Mouse (Mus musculus) heart, embryonic 14.5 days (tissue): ENCODE measurements at regions not wholly inside any gene's neighbourhood (a gene's known extent, or its start where the extent isn't known, plus 50 kb on each side); places are given as distances from the start of the nearest gene placed in this dataset.

Source experiments
- ATAC-seq: fragments of 200-750 bp; cut with Nextera tagmentation; 2 replicates; pipeline ENCODE4 v1.8.0; 2017; ENCODE audit warnings: low read depth, moderate TSS enrichment; ENCODE audit not compliant: insufficient number of reproducible peaks, insufficient read depth, low FRiP score
- H3K27ac ChIP-seq, 2 experiments: fragments of 200-500 bp in 1 of 2; fragments of 300-500 bp in 1 of 2; sonication (generic) in 1 of 2; replicated peaks in 1 of 2; 2 replicates each; pipeline ENCODE4 v1.5.1; 2012 to 2014; ENCODE audit warnings: low read depth in 2 of 2, low read length in 2 of 2, control low read depth in 1 of 2, mild to moderate bottlenecking in 1 of 2, mixed read lengths in 1 of 2; ENCODE audit not compliant: control insufficient read depth in 1 of 2, insufficient read depth in 1 of 2
- H3K27me3 ChIP-seq: fragments of 300-500 bp; sonication (generic); 2 replicates; pipeline ENCODE4 v1.6.1; 2014; ENCODE audit warnings: mild to moderate bottlenecking, low read length, control low read depth; ENCODE audit not compliant: control insufficient read depth, insufficient read depth
- H3K36me3 ChIP-seq: fragments of 300-500 bp; sonication (generic); 2 replicates; pipeline ENCODE4 v1.6.1; 2014; ENCODE audit warnings: mild to moderate bottlenecking, control low read depth, low read length, mixed read lengths; ENCODE audit not compliant: control insufficient read depth, insufficient read depth
- H3K4me1 ChIP-seq, 2 experiments: fragments of 200-500 bp in 1 of 2; fragments of 300-500 bp in 1 of 2; sonication (generic) in 1 of 2; 2 replicates each; pipeline ENCODE4 v1.6.1; 2012 to 2014; ENCODE audit warnings: low read length in 2 of 2, control low read depth in 1 of 2, mixed read lengths in 1 of 2; ENCODE audit not compliant: control insufficient read depth in 2 of 2, insufficient read depth in 2 of 2
- H3K4me2 ChIP-seq: fragments of 300-500 bp; sonication (generic); 2 replicates; pipeline ENCODE4 v1.6.1; 2014; ENCODE audit warnings: mild to moderate bottlenecking, low read length
- H3K4me3 ChIP-seq, 2 experiments: fragments of 200-500 bp in 1 of 2; fragments of 300-500 bp in 1 of 2; sonication (generic) in 1 of 2; 2 replicates each; pipeline ENCODE4 v1.5.1; 2012 to 2014; ENCODE audit warnings: low read length in 2 of 2, mild to moderate bottlenecking in 2 of 2, control low read depth in 1 of 2, low read depth in 1 of 2, moderate library complexity in 1 of 2; ENCODE audit not compliant: control insufficient read depth in 1 of 2, insufficient read depth in 1 of 2
- H3K9ac ChIP-seq: fragments of 300-500 bp; sonication (generic); 2 replicates; pipeline ENCODE4 v1.6.1; 2014; ENCODE audit warnings: mild to moderate bottlenecking, low read length
- H3K9me3 ChIP-seq: fragments of 300-500 bp; sonication (generic); 2 replicates; pipeline ENCODE4 v1.6.1; 2016; ENCODE audit warnings: low read length, control low read depth; ENCODE audit not compliant: control insufficient read depth
- WGBS: fragments of 180-500 bp; shearing (Covaris S2); extraction: QIAGEN DNeasy Blood & Tissue Kit; methylation state at CpG from one replicate; pipeline ENCODE4 v1.1.7; 2014; 5-methylcytosine and 5-hydroxymethylcytosine counted together

DNA sequence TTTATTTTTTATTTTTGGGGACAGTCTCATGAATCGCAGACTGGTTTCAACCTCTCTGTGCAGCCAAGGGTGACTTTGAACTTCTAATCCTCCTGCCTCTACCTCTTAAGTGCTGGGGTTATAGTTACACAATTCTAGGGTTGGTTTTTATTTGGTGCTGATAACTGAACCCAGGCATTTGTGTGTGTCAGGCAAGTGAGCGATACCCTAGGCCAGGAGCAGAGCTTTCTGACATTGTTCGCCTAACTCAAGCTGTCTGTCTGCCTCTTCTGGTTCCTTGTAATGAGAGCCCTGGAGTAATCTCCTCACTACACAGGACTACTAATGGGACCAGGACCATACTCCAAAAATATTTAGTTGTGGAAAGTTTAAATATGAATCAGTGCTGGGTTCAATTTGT, 281.1 kb downstream of the Maf start:
- Histone ChIP-seq H3K36me3 (no peaks in the 10 kb centered on the region), H3K9me3 (no peaks in the 10 kb centered on the region), H3K27me3 (no peaks in the 10 kb centered on the region), H3K4me3 (no peak overlapping the region), H3K9ac (no peak overlapping the region), H3K27ac (no peak overlapping the region), H3K4me1 (no peaks in the 10 kb centered on the region), H3K4me2 (no peak overlapping the region)
- 68% methylated on average over 3 of the region's 3 CpGs for WGBS
- ATAC-seq = no peak

DNA sequence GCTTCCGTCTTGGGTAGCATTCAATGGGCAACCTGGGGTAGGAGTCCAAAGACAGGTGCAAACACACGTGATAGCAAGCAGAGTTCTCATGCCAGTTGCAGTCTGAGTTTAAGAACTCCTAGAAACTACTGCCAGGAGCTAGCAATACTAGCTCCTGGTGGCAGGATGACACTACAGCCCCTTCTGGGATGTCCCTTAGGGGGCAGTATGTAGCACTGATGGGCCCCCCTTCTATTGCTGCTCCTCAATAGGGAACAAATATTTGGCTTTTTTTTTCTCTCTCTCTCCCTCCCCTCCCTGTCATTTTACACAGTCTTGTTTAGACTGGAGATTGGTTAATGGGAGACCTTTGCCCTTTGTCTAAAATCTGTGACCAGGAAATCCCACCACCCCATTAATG, 282.2 kb downstream of the Maf start:
- Histone ChIP-seq H3K27me3 (no peaks in the 10 kb centered on the region), H3K9ac (no peak overlapping the region), H3K4me3 (no peak overlapping the region), H3K4me2 (no peak overlapping the region), H3K27ac (no peak overlapping the region), H3K36me3 (no peaks in the 10 kb centered on the region), H3K9me3 (no peaks in the 10 kb centered on the region), H3K4me1 (no peaks in the 10 kb centered on the region)
- 80% methylated on average over 2 of the region's 2 CpGs for WGBS
- ATAC-seq = no peak

DNA sequence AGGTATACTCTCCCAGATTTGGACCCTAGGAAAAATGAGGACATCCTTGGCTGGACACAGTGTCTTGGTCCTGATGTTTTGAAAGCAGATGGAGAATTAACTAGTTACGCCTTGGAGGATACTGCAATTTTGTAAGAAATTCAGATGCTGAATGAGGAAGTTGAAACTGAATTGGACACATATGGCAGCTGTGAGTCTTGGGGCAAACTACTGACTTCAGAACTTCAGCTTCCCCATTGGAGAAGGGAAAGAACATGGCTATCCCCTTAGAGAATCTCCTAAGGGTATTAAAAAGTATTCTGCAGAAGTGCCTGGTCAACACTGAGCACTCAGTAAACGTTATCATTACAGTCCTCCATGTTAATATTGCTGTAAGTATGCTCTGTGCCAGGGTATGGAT, 283.9 kb downstream of the Maf start:
- Histone ChIP-seq H3K36me3 (no peaks in the 10 kb centered on the region), H3K4me3 (no peak overlapping the region), H3K9ac (no peak overlapping the region), H3K27ac (no peak overlapping the region), H3K4me2 (no peak overlapping the region), H3K27me3 (no peaks in the 10 kb centered on the region), H3K9me3 (no peaks in the 10 kb centered on the region), H3K4me1 (no peaks in the 10 kb centered on the region)
- 68% methylated on average over 2 of the region's 2 CpGs for WGBS
- ATAC-seq = no peak

DNA sequence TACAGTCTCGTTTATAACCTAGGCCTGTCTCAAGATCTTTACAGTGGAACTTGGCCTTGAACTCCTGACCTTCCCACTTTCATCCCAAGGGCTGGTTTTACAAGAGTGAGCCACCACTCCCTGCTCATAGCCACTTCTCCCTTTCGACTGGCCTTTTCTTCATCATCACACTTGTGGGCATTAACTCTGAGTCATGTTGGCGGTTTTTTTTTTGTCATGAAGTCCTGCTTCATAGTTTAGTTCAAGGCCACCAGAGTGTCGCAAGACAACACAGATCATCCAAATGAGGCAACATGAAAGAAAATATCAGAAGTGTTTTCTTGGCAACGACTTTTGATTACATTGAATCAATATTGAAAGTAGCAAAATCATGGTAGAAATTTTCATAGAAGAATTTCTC, 284.5 kb downstream of the Maf start:
- Histone ChIP-seq H3K27me3 (no peaks in the 10 kb centered on the region), H3K36me3 (no peaks in the 10 kb centered on the region), H3K9ac (no peak overlapping the region), H3K9me3 (no peaks in the 10 kb centered on the region), H3K4me3 (no peak overlapping the region), H3K4me2 (no peak overlapping the region), H3K27ac (no peak overlapping the region), H3K4me1 (no peaks in the 10 kb centered on the region)
- no peak for ATAC-seq
- WGBS = 76% methylated on average over 5 of the region's 5 CpGs

DNA sequence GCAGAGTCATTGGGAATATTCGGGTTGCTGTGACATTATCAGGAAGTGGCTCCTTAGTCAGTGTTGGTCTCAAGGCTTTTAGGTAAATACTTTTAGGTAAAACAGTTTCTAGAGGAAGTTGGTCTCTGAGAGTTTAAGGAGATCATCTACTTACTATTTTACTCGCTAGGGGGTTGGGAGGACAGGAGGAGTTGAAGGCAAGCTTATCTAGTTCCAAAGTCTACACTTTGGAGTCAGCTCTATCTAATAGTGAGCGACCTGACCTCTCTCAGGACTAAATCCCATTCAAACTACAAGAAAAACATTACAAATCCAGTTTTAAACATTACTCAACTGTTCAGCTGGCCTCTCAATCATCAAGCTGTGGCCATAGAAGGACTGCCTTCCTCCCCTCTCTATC, 287.1 kb downstream of the Maf start:
- ATAC-seq = no peak
- 63% methylated on average over 3 of the region's 3 CpGs for WGBS
- Histone ChIP-seq H3K27ac (no peak overlapping the region), H3K9ac (no peak overlapping the region), H3K4me1 (no peaks in the 10 kb centered on the region), H3K4me3 (no peak overlapping the region), H3K9me3 (no peaks in the 10 kb centered on the region), H3K4me2 (no peak overlapping the region), H3K27me3 (no peaks in the 10 kb centered on the region), H3K36me3 (no peaks in the 10 kb centered on the region)

DNA sequence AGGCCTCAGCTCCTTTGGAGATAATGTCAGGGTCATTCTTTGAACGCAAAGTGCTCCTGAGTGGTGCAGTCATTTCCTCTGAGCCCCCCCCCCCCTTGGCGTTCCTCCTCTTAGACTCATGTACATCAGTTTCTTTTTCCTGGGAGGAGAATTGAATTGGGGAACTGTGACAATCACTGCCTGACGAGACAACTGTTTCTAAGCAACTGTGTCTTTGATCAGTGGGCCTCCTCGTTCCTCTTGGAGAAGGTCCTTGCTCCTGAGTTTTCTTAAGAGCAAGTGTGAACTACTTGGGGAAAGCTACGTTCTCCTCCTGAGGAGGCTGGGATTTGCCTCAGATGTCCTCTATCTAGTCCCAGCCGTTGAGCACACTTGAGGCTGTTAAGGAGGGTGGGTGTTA, 287.5 kb downstream of the Maf start:
- no peak overlapping the region for H3K9ac ChIP-seq
- no peaks in the 10 kb centered on the region for H3K36me3 ChIP-seq
- no peaks in the 10 kb centered on the region for H3K4me1 ChIP-seq
- no peaks in the 10 kb centered on the region for H3K9me3 ChIP-seq
- ATAC-seq = no peak
- no peak overlapping the region for H3K27ac ChIP-seq
- no peaks in the 10 kb centered on the region for H3K27me3 ChIP-seq
- 54% methylated on average over 6 of the region's 6 CpGs for WGBS
- no peak overlapping the region for H3K4me2 ChIP-seq
- no peak overlapping the region for H3K4me3 ChIP-seq

DNA sequence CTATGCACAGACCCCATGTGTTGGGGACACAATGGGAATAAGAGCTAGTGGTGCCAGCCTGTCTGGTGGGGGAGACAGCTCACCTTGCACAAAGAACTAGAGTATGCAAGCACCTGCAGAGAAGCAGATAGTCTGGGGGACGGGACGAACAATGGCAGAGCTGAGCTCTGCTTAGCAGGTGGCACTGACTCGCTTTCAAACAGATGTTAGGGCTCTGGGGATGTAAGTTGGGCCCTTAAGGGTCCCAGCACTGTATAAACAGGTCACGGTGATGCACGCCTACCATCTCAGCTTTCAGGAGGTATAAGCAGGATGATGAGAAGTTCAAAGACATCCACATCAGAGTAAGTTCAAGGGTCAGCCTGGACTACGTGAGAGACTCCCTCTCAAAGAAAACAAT, 289.5 kb downstream of the Maf start:
- Histone ChIP-seq H3K27me3 (no peaks in the 10 kb centered on the region), H3K9me3 (no peaks in the 10 kb centered on the region), H3K36me3 (no peaks in the 10 kb centered on the region), H3K4me3 (no peak overlapping the region), H3K4me1 (0 out of 4 replicates have a peak, but pooled peaks cover 0 to 2% of the 10 kb centered on the region in 2 experiments), H3K27ac (no peak overlapping the region), H3K4me2 (no peak overlapping the region), H3K9ac (no peak overlapping the region)
- no peak for ATAC-seq
- 71% methylated on average over 6 of the region's 6 CpGs for WGBS

DNA sequence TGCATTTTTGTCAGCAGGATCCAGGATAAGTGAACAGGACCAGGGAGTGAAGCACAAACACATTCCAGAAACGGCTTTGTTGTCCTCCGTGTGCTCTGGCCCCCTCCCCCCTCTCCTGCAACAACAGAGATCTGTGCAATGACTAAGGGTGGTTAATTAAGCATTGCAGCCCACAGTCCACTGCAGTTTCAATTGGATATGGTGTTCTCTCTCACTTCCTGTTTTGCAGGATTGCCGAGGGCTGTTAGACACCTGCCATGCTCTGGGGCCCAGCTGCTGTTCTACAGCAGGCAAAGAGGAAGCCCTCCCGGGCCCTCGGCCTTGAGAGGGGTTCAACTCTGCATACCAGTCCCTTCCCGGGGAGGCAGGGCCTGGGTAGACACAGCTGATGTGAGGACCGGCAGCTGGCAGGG, 293.5 kb downstream of the Maf start:
- no peak overlapping the region for H3K9ac ChIP-seq
- no peak for ATAC-seq
- H3K9me3 ChIP-seq = no peaks in the 10 kb centered on the region
- no peaks in the 10 kb centered on the region for H3K36me3 ChIP-seq
- H3K4me3 ChIP-seq = no peak overlapping the region
- no peak overlapping the region for H3K4me2 ChIP-seq
- H3K4me1 ChIP-seq = 0 out of 4 replicates have a peak, but pooled peaks cover 0 to 2% of the 10 kb centered on the region in 2 experiments
- H3K27me3 ChIP-seq = no peaks in the 10 kb centered on the region
- H3K27ac ChIP-seq = no peak overlapping the region
- whole genome bisulfite sequencing = 16% methylated on average over 7 of the region's 7 CpGs
